Mouse (Mus musculus): ENCODE data around the gene Maml3. TPM values are rescaled to one million over a fixed set of nuclear protein-coding genes. Genes with fewer than 3 reads are reported as not detected.

The Maml3 gene
- total RNA-seq (2021), result 10 to 100 TPM; 10.3 to 10.9 TPM
- long read RNA-seq, experiment 1, partial matches to known transcripts, result 6 of 8 reads
- long read RNA-seq, experiment 1, other reads (novel, unspliced or antisense), result 2 of 8 reads
- long read RNA-seq, experiment 2, partial matches to known transcripts, result 4 of 9 reads
- long read RNA-seq, experiment 2, other reads (novel, unspliced or antisense), result 5 of 9 reads

DNA sequence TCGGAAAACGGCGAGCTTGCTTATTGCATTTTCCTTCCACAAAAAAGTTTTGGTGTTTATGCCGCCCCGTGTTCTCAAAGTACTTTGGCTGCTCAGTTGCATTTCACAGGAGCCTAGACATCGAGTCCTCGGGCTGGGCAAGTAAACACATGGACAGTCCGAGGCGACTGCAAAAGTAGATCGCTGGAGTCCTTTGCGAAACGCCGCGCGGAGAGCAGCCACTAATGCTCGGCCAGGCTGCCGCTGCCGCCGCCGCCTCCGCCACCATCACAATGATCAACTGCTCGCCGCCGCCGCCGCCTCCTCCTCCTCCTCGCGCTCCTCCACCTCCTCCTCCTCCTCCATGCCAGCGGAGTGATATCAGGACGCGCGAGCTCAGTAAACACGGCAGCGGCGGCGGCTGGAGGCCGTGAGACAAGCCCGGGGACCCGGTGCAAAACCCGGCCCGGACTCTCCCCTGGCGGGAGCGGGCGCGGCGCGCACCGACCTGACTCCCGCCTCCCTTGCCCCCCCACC is at the start of gene Maml3:
TSS of gene Maml3 (minus strand) at position 441 of the 516 bp plus-strand sequence.
- TF ChIP-seq CTCF (IDR thresholded peaks at IDR 0.05), result no peak
- peak; percentile 78 to 82 for DNase-seq (ENCODE audit: extremely low spot score in 1 of 2, low spot score in 2 of 2)
- Histone ChIP-seq H3K4me3 (peak within 1 kb of the TSS; percentile 78), H3K27ac (peak within 1 kb of the TSS; percentile 95)
- intact Hi-C loops (cut with DNase I), result loop anchor here (5.0 kb wide), 3 partner anchors 73 to 217 kb away; no protein-coding TSS in a partner anchor

DNA sequence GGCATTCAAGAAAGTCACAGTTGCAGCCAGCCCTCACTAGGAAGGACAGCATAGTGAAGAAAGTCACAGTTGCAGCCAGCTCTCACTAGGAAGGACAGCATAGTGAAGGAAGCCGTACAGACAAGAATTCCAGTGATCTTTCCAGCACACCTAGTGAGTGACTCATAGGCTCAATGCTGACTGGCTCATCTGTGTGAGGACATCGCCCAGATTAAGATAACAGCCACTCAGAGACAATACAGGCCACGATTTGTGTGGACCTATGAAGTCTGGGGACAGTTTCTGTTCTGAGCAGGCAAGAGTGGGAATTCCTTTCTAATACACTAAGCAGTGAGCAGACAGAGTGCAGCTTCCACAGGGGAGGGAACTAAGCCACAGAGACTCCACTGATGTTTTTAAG is 46.3 kb upstream of the Maml3 start:
- intact Hi-C loops (cut with DNase I), result no loop called here
- DNase-seq (ENCODE audit: extremely low spot score in 1 of 2, low spot score in 2 of 2), result no peak
- Histone ChIP-seq H3K27ac (no peak overlapping the region), H3K4me3 (no peak overlapping the region)
- no peak for TF ChIP-seq CTCF (IDR thresholded peaks at IDR 0.05)

DNA sequence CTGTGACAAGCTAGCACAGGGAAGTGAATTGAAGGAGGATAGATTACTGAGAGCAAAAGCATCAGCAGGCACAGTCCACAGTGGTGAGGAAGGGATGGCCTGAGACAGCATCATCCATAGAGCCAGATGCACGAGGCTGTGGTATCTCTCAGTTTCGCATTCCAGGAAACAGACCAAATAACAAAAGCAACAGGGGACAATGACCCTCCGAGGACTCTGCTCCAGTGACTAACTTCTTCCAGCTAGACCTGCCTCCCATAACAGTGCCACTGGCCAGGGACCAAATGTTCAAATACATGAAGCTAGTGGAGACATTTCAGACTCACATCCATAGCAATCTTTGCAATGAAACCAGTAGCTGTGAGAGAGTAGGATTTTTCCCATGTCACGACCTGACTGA is 43.4 kb upstream of the Maml3 start:
- TF ChIP-seq CTCF (IDR thresholded peaks at IDR 0.05), result no peak
- no peak for DNase-seq (ENCODE audit: extremely low spot score in 1 of 2, low spot score in 2 of 2)
- H3K4me3 ChIP-seq, result no peak overlapping the region
- no peak overlapping the region for H3K27ac ChIP-seq
- intact Hi-C loops (cut with DNase I), result no loop called here

DNA sequence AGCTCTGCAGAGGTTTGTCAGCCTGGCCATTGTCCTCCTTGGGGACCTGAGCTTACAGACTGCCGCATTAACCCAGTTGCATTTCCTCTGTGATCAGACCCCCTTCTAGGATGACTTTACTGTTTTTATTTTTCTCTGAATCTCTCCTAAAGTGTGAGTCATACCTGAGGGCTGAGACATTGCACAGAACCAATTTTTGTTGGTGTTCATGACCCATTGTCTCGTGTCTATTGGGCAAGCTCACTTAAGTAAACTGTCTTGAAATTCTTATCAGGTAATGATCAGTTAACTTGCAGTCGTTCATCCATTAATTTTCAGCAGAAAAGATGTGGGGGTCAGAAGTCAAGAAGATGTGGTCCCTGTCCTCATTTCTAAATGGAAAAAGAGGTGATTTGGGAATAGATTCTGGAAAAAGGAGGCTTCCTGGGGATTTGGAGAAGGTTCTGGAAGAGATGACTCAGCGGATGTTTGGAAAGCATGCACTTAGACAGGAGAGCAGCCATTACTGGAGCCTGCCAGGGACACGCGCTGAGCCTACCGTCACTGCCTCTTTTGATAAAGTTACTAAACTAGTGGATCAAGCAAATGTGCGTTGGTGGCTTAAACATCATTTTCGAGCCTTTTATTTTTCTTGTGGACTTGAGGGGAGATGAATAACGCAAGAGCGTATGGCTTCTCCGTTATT is 40.0 kb upstream of the Maml3 start:
- DNase-seq (ENCODE audit: extremely low spot score in 1 of 2, low spot score in 2 of 2), result no peak
- Histone ChIP-seq H3K4me3 (no peak overlapping the region), H3K27ac (no peak overlapping the region)
- no peak for TF ChIP-seq CTCF (IDR thresholded peaks at IDR 0.05)
- intact Hi-C loops (cut with DNase I), result no loop called here

DNA sequence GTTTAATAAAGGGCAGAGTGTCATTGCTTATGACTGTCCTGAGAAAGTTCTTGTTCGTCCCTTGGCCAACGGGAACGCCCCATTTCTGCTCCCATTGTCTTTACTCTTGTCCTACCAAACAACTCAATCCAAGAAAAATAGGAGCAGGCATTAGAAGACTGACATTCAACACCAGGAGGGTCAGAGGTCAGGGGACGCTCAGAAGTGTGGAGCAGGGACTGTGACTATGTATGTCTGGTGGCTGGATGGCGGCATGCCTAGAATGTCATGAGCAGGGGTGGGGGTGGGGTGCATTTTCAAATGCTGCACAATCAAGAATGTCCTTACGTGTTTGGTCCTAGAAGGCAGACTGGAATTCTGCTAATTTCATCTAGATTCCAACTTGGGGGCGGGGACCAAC is 38.1 kb upstream of the Maml3 start:
- no peak for DNase-seq (ENCODE audit: extremely low spot score in 1 of 2, low spot score in 2 of 2)
- TF ChIP-seq CTCF (IDR thresholded peaks at IDR 0.05), result no peak
- intact Hi-C loops (cut with DNase I), result no loop called here
- H3K4me3 ChIP-seq, result no peak overlapping the region
- no peak overlapping the region for H3K27ac ChIP-seq

DNA sequence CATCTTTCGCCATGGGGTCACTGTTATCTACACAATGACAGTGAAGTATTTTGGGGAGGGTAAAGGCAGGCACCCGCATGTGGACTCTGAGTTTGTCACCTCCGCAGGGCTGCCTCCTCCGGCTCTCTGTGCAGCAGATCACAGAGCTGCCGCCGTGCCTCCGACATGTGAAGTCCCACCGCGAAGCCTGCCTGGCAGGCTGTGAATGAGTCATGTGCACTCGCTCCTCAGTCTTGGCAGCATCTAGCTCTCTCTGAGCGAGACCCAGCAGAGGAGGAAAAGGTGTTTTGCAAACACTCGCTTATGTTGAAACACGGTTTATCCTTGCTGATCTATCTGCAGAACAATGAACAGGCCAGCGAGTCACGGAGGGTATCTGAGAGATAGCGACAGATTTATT is 35.3 kb upstream of the Maml3 start:
- DNase-seq (ENCODE audit: extremely low spot score in 1 of 2, low spot score in 2 of 2), result peak; percentile 62 to 70
- H3K27ac ChIP-seq, result no peak overlapping the region
- no peak for TF ChIP-seq CTCF (IDR thresholded peaks at IDR 0.05)
- H3K4me3 ChIP-seq, result no peak overlapping the region
- intact Hi-C loops (cut with DNase I), result no loop called here

DNA sequence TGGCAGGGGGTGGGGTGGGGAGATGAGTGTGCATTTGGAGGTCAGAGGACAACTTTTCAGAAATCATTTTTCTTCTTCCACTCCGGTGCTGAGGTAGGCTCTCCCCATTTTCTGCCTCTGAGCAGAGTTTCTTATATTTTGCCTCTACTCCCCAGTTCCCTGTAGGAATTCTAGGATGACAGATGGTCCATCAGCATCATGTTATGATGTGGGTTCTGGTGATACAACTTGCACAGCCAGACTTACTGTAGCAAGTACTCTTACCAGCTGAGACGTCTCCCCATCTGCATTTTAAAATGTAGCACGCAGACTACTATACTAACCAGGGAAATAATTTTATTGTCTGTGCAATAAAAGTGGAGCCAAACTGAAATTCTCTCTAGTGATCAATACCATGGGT is 20.5 kb upstream of the Maml3 start:
- intact Hi-C loops (cut with DNase I), result no loop called here
- Histone ChIP-seq H3K4me3 (no peak overlapping the region), H3K27ac (no peak overlapping the region)
- DNase-seq (ENCODE audit: extremely low spot score in 1 of 2, low spot score in 2 of 2), result no peak
- TF ChIP-seq CTCF (IDR thresholded peaks at IDR 0.05), result no peak

DNA sequence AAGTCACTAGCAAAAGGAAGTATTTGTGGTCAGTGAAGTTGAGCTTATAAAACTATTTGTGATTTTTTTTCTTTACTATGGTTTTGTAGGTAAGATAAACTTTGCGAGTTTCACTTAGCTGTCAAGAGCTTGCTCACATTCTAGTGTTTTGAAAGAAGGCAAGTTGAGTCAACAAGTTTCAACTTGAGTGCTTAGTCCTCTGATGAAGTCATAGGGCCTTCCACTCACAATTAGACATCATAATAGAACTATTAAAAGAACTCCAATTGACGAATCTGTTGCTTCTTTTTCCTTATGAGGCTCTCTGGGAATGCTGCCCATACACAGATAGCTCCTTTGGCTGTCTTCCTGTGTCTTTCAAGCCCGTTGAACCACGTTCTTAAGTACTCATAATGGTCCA is 16.0 kb upstream of the Maml3 start:
- H3K27ac ChIP-seq, result no peak overlapping the region
- intact Hi-C loops (cut with DNase I), result no loop called here
- no peak for TF ChIP-seq CTCF (IDR thresholded peaks at IDR 0.05)
- DNase-seq (ENCODE audit: extremely low spot score in 1 of 2, low spot score in 2 of 2), result no peak
- H3K4me3 ChIP-seq, result no peak overlapping the region

DNA sequence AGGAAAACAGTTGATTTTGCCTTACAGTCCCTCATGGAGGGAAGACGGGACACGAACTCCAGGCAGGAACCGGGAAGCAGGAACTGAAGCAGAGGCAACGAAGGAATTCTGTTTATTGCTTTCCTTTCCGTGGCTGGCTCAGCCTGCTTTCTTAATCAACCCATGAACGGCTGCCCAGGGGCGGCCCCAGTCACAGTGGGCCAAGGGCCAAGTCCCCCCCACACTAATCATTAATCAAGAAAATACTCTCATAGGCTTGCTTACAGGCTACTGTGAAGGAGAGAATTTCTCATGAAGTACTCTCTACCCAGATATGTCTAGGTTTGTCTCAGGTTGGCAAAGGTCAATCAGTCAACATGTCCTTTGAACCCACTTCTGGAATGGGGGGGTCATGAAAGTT is 14.3 kb upstream of the Maml3 start:
- Histone ChIP-seq H3K27ac (no peak overlapping the region), H3K4me3 (no peak overlapping the region)
- DNase-seq (ENCODE audit: extremely low spot score in 1 of 2, low spot score in 2 of 2), result no peak
- intact Hi-C loops (cut with DNase I), result no loop called here
- TF ChIP-seq CTCF (IDR thresholded peaks at IDR 0.05), result no peak

DNA sequence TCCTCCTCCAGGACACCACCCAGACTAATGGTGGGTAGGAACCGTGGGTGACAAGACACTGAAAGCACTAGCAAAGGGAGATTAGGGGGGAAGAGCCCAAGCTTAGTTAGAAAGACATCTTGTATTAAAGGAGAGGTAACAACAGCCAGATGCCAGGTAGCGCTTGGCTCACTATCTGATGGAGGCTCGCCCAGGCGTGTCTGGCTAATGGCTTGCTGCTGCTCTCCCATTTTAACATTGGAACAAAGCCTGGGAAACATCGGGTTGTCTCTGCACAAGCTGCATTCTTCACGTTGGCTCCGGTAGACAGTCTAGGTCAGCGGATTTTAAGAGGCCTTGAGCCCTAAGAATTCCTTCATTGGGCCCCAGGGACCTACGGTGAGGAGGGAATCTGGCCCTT is 10.5 kb upstream of the Maml3 start:
- H3K27ac ChIP-seq, result no peak overlapping the region
- no peak for DNase-seq (ENCODE audit: extremely low spot score in 1 of 2, low spot score in 2 of 2)
- H3K4me3 ChIP-seq, result no peak overlapping the region
- TF ChIP-seq CTCF (IDR thresholded peaks at IDR 0.05), result no peak
- intact Hi-C loops (cut with DNase I), result no loop called here

DNA sequence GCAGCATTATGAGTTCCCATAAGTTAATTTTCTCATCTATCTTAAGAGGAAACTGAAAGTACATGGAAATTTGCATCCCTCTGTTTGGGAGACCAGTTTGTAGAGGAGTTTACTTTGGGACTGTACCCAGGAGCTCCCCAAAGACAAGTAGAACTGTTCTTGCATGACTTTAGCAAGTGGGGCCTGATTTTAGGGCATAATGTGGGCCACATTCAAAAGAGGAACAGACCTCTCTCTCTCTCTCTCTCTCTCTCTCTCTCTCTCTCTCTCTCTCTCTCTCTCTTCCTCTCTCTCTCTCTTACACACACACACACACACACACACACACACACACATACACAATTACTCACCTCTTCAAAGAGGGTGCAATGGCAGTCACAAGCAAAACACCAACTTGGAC is 3.2 kb upstream of the Maml3 start:
- intact Hi-C loops (cut with DNase I), result no loop called here
- Histone ChIP-seq H3K27ac (no peak overlapping the region), H3K4me3 (no peak overlapping the region)
- no peak for TF ChIP-seq CTCF (IDR thresholded peaks at IDR 0.05)
- no peak for DNase-seq (ENCODE audit: extremely low spot score in 1 of 2, low spot score in 2 of 2)

DNA sequence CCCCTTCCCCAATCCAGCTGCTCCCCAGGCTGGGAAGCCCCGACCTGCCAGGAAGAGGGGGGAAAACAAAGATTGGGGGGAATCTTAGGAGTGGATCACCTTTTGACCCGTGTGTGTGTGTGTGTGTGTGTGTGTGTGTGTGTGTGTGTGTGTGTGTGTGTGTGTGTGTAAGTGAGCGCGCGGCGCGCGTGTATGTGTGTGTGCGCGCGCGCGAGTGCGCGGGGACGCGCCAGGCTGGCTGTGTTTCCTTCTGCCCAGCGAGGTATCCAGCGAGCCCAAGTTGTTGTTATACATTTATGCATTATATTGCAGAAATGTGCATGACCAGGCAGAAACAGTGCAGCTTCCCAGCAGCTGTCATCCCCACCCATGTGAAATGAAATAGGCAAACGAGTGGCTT is 280 bp upstream of the Maml3 start:
- TF ChIP-seq CTCF (IDR thresholded peaks at IDR 0.05), result no peak
- H3K27ac ChIP-seq, result no peak overlapping the region; the same call in 1 of the 2 replicates
- peak overlapping the region; percentile 78 for H3K4me3 ChIP-seq
- intact Hi-C loops (cut with DNase I), result no loop called here
- peak in 1 of 2 experiments; percentile 27 for DNase-seq (ENCODE audit: extremely low spot score in 1 of 2, low spot score in 2 of 2)

DNA sequence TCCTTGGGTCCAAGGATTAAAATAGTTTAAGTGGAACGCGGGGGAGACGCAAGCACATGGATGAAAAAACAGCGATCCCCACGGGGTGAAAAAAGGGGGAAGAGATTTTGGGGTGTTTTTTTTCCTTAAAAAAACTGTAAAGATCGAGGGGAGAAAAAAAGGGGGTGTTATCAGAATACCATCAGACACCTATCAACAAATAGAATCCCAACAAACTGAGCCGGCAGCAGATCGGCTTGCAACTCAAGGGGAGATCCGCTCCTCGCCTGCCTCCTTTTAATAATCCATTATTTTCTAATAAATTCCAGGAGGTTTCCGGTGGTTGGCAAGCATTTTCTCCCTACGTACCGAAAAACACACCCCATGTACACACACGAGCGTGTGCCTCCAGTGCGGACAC is 668 bp downstream of the Maml3 start:
- TF ChIP-seq CTCF (IDR thresholded peaks at IDR 0.05), result no peak
- peak overlapping the region; percentile 78 for H3K4me3 ChIP-seq
- peak overlapping the region; percentile 95 for H3K27ac ChIP-seq
- intact Hi-C loops (cut with DNase I), result loop anchor here (5.0 kb wide), 3 partner anchors 73 to 217 kb away; no protein-coding TSS in a partner anchor
- DNase-seq (ENCODE audit: extremely low spot score in 1 of 2, low spot score in 2 of 2), result no peak
